Mouse (Mus musculus) left cerebral cortex, postnatal 4 days (tissue): ENCODE data around the gene Endog. TPM values are rescaled to one million over a fixed set of nuclear protein-coding genes. Genes with fewer than 3 reads are reported as not detected.
A peak's percentile ranks its signal among the peaks of the same experiment; 100 is the strongest.

Experiments used
- DNase-seq: peaks from one replicate; pipeline ENCODE4 v3.0.0-alpha.2; 2022
- intact Hi-C: fragments of 180-260 bp; cut with DNase I; formaldehyde crosslinking; loops from one replicate; pipeline ENCODE4 v1.15.1; 2025
- total RNA-seq, 2 experiments: library from RNA; stranded (reverse); gene quantifications; 2 replicates each; pipeline ENCODE4 v1.2.3; 2021

The Endog gene
- total RNA-seq, 2 experiments from 2014 or later = 13.3 to 15.8 TPM

GRCm38 (mm10) chr2:30205629-30206357, 34.5 kb downstream of the Endog start, which contains the start of gene Kyat1:
Gene Kyat1, minus strand, starts transcription at chr2:30205847.
- DNase-seq = peak; percentile 93
- intact Hi-C loops = no loop called here

DNA sequence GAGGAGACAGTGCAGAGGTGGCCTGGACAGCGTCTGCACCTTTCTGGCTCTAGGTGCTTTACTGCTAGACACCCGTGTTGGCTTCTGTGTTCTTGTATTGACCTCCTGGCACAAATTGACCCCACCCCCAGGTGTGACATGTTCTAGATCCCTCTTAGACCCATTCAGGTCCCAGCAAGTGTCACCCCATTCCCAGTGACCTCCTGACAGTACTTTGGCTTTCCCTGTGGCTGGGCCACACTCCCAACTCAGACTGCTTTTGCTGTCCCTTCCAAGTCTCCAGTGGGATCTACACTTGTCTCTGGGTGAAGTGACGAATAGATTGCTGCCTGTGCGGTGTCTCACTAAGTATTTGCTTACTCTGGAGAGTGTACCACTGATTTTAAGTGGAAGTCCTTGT, 36.1 kb downstream of the Endog start:
- intact Hi-C loops = no loop called here
- no peak for DNase-seq

GRCm38 (mm10) chr2:30207886-30208285, 36.6 kb downstream of the Endog start:
- intact Hi-C loops = no loop called here
- no peak for DNase-seq

- DNase-seq = no peak
- intact Hi-C loops = no loop called here
These were observed 40.3 kb downstream of the Endog start for GRCm38 (mm10) chr2:30211408-30212168.

GRCm38 (mm10) chr2:30212169-30212545, 40.9 kb downstream of the Endog start:
- DNase-seq = no peak
- intact Hi-C loops = no loop called here

DNA sequence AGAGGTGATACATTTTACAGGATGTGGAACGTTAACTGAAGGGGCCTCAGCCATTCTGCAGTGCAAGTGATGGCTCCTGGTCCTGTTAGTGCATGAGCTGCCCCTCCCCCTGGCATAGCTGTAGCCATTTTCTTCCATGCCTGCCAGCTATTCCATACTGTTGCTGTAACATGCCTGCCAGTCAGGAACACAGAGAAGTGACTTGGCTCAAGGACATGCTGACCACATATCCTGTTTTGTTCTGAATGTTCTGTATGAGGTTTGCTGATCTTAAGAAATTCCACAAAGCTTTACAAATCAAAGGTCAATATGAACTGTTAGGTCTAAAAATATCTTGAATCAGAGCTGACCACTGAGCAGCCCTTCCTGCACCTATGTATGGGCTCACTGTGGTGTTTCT, 41.7 kb downstream of the Endog start:
- intact Hi-C loops = no loop called here
- no peak for DNase-seq

- intact Hi-C loops = no loop called here
- no peak for DNase-seq
These were observed 43.5 kb downstream of the Endog start for GRCm38 (mm10) chr2:30214745-30215144.

DNA sequence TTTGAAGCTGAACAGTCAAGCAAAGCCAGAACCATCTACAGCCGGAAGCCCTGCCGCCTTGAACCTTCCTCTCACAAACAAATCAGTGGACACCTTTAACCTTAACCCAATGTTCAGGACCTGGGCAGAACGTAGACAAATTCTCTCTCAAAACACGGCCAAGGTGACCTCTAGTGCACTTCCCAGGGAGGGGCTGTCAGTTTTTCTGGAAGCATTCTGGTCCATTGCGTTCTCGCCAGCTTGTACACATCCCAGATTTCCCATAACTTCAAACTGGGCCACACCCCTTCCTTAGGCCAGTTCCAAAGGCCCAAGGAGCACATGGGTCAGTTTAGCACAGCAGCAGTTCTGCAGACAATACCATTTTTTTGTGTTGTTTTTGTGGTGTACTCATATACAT, 44.2 kb downstream of the Endog start:
- DNase-seq = no peak
- intact Hi-C loops = no loop called here

GRCm38 (mm10) chr2:30216293-30216692, 45.0 kb downstream of the Endog start:
- intact Hi-C loops = no loop called here
- no peak for DNase-seq

Other genes starting within 250 kb of the Endog start
- 10 to 100 TPM; 57.2 to 59.2 TPM for gene Gle1, start 236.1 kb upstream of the Endog start, total RNA-seq
- 100 to 1,000 TPM; 880 to 916 TPM for gene Sptan1, start 205.9 kb upstream of the Endog start, total RNA-seq
- gene Wdr34, start 122.6 kb upstream of the Endog start, total RNA-seq = 10 to 100 TPM; 61.4 to 71.8 TPM
- gene Set, start 114.1 kb upstream of the Endog start, total RNA-seq = 100 to 1,000 TPM; 323 to 344 TPM
- 1 to 10 TPM; 2.1 to 2.6 TPM for gene Pkn3, start 93.8 kb upstream of the Endog start, total RNA-seq
- gene Zdhhc12, start 77.8 kb upstream of the Endog start, total RNA-seq = 10 to 100 TPM; 14.9 to 15.6 TPM
- gene Zer1, start 46.9 kb upstream of the Endog start, total RNA-seq = 10 to 100 TPM; 80.8 to 88.0 TPM
- 10 to 100 TPM; 84.9 to 87.6 TPM for gene Tbc1d13, start 37.7 kb upstream of the Endog start, total RNA-seq
- gene Spout1, start 7.0 kb downstream of the Endog start, total RNA-seq = 10 to 100 TPM; 36.7 to 37.7 TPM
- gene Kyat1, start 34.4 kb downstream of the Endog start, total RNA-seq = 10 to 100 TPM; 12.0 to 12.7 TPM
- 10 to 100 TPM; 50.6 to 55.9 TPM for gene Lrrc8a, start 66.2 kb downstream of the Endog start, total RNA-seq
- gene Gm28035, start 69.1 kb downstream of the Endog start, total RNA-seq = 10 to 100 TPM in 1 of 2 experiments, 1 to 10 TPM in 1; 7.7 to 10.5 TPM
- 10 to 100 TPM; 17.1 to 19.3 TPM for gene Phyhd1, start 94.7 kb downstream of the Endog start, total RNA-seq
- gene Gm28038, start 109.5 kb downstream of the Endog start, total RNA-seq = not detected
- gene Dolk, start 114.8 kb downstream of the Endog start, total RNA-seq = 10 to 100 TPM; 18.7 to 21.6 TPM
- gene Nup188, start 114.9 kb downstream of the Endog start, total RNA-seq = 10 to 100 TPM; 36.6 to 42.0 TPM
- 100 to 1,000 TPM; 161 to 176 TPM for gene Sh3glb2, start 187.8 kb downstream of the Endog start, total RNA-seq
- 10 to 100 TPM; 69.7 to 76.5 TPM for gene Miga2, start 192.7 kb downstream of the Endog start, total RNA-seq
- 10 to 100 TPM; 41.1 to 43.9 TPM for gene Dolpp1, start 220.8 kb downstream of the Endog start, total RNA-seq
- gene Crat, start 244.3 kb downstream of the Endog start, total RNA-seq = 10 to 100 TPM; 33.2 to 33.3 TPM
- gene Ptpa, start 244.5 kb downstream of the Endog start, total RNA-seq = 100 to 1,000 TPM; 145 to 153 TPM